Mouse (Mus musculus): ENCODE measurements at regions not wholly inside any gene's neighbourhood (a gene's known extent, or its start where the extent isn't known, plus 50 kb on each side); places are given as distances from the start of the nearest gene placed in this dataset.
"Not testable (repeated sequence)": the region's sequence is repeated elsewhere in the genome, so short reads cannot be mapped to it uniquely, and the experiment has no call there.

- DNase-seq (ENCODE audit: low spot score), result no peak
These were observed 456.6 kb upstream of the Cdh5 start for GRCm38 (mm10) chr8:103644845-103645244.

GRCm38 (mm10) chr8:103664796-103665195, 436.6 kb upstream of the Cdh5 start:
- no peak for DNase-seq (ENCODE audit: low spot score)

GRCm38 (mm10) chr8:103686233-103686632, 415.2 kb upstream of the Cdh5 start:
- not testable (repeated sequence) for DNase-seq (ENCODE audit: low spot score)

GRCm38 (mm10) chr8:103690438-103690837, 411.0 kb upstream of the Cdh5 start:
- DNase-seq (ENCODE audit: low spot score), result no peak

- no peak for DNase-seq (ENCODE audit: low spot score)
These were observed 407.9 kb upstream of the Cdh5 start for GRCm38 (mm10) chr8:103693531-103693930.

GRCm38 (mm10) chr8:103694331-103694891, 407.0 kb upstream of the Cdh5 start:
- DNase-seq (ENCODE audit: low spot score), result no peak

GRCm38 (mm10) chr8:103699016-103699520, 402.4 kb upstream of the Cdh5 start:
- no peak for DNase-seq (ENCODE audit: low spot score)

- DNase-seq (ENCODE audit: low spot score), result no peak
These were observed 399.2 kb upstream of the Cdh5 start for GRCm38 (mm10) chr8:103702236-103702635.

- no peak for DNase-seq (ENCODE audit: low spot score)
These were observed 395.3 kb upstream of the Cdh5 start for GRCm38 (mm10) chr8:103706084-103706483.

GRCm38 (mm10) chr8:103710871-103711270, 390.6 kb upstream of the Cdh5 start:
- DNase-seq (ENCODE audit: low spot score), result not testable (repeated sequence)

- DNase-seq (ENCODE audit: low spot score), result no peak
These were observed 383.7 kb upstream of the Cdh5 start for GRCm38 (mm10) chr8:103717723-103718122.

- DNase-seq (ENCODE audit: low spot score), result no peak
These were observed 368.0 kb upstream of the Cdh5 start for GRCm38 (mm10) chr8:103733466-103733865.

- DNase-seq (ENCODE audit: low spot score), result no peak
These were observed 363.1 kb upstream of the Cdh5 start for GRCm38 (mm10) chr8:103738330-103738729.

- DNase-seq (ENCODE audit: low spot score), result no peak
These were observed 360.0 kb upstream of the Cdh5 start for GRCm38 (mm10) chr8:103741395-103741794.

GRCm38 (mm10) chr8:103748734-103749133, 352.7 kb upstream of the Cdh5 start:
- DNase-seq (ENCODE audit: low spot score), result no peak

- no peak for DNase-seq (ENCODE audit: low spot score)
These were observed 350.9 kb upstream of the Cdh5 start for GRCm38 (mm10) chr8:103750278-103751097.

- DNase-seq (ENCODE audit: low spot score), result no peak
These were observed 350.3 kb upstream of the Cdh5 start for GRCm38 (mm10) chr8:103751161-103751560.

GRCm38 (mm10) chr8:103763821-103764220, 337.6 kb upstream of the Cdh5 start:
- no peak for DNase-seq (ENCODE audit: low spot score)

- DNase-seq (ENCODE audit: low spot score), result no peak
These were observed 321.8 kb upstream of the Cdh5 start for GRCm38 (mm10) chr8:103779658-103780057.

GRCm38 (mm10) chr8:103788308-103788707, 313.1 kb upstream of the Cdh5 start:
- no peak for DNase-seq (ENCODE audit: low spot score)

- DNase-seq (ENCODE audit: low spot score), result no peak
These were observed 308.1 kb upstream of the Cdh5 start for GRCm38 (mm10) chr8:103793331-103793730.

GRCm38 (mm10) chr8:103798630-103799029, 302.8 kb upstream of the Cdh5 start:
- not testable (repeated sequence) for DNase-seq (ENCODE audit: low spot score)

- DNase-seq (ENCODE audit: low spot score), result no peak
These were observed 293.3 kb upstream of the Cdh5 start for GRCm38 (mm10) chr8:103808171-103808570.
